Mouse (Mus musculus) lung, embryonic 14.5 days (tissue): Measurements from ENCODE around the gene Zfp787. TPM values are rescaled to one million over a fixed set of nuclear protein-coding genes. Genes with fewer than 3 reads are reported as not detected.

Source experiments
- ATAC-seq: fragments of 200-750 bp; cut with Nextera tagmentation; 2 replicates; pipeline ENCODE4 v1.8.0; 2017; ENCODE audit warnings: mild to moderate bottlenecking, moderate TSS enrichment, moderate library complexity; ENCODE audit not compliant: insufficient read depth
- DNase-seq: peaks from one replicate; pipeline ENCODE4 v3.0.0-alpha.2; 2015
- H3K27ac ChIP-seq: fragments of 300-500 bp; sonication (generic); 2 replicates; pipeline ENCODE4 v1.5.1; 2014; ENCODE audit warnings: low read depth, mild to moderate bottlenecking, moderate library complexity
- H3K27me3 ChIP-seq: fragments of 300-500 bp; sonication (generic); 2 replicates; pipeline ENCODE4 v1.6.1; 2014; ENCODE audit warnings: low read length, control low read depth; ENCODE audit not compliant: insufficient read depth
- H3K36me3 ChIP-seq: fragments of 300-500 bp; sonication (generic); 2 replicates; pipeline ENCODE4 v1.6.1; 2014; ENCODE audit warnings: control low read depth; ENCODE audit not compliant: insufficient read depth
- H3K4me1 ChIP-seq: fragments of 300-500 bp; sonication (generic); 2 replicates; pipeline ENCODE4 v1.6.1; 2014; ENCODE audit warnings: antibody characterized with exemption, control low read depth; ENCODE audit not compliant: insufficient read depth
- H3K4me2 ChIP-seq: fragments of 300-500 bp; sonication (generic); 2 replicates; pipeline ENCODE4 v1.6.1; 2014; ENCODE audit warnings: mild to moderate bottlenecking
- H3K4me3 ChIP-seq: fragments of 300-500 bp; sonication (generic); 2 replicates; pipeline ENCODE4 v1.5.1; 2014; ENCODE audit warnings: low read depth, low read length
- H3K9ac ChIP-seq: fragments of 300-500 bp; sonication (generic); 2 replicates; pipeline ENCODE4 v1.6.1; 2014
- H3K9me3 ChIP-seq: fragments of 300-500 bp; sonication (generic); 2 replicates; pipeline ENCODE4 v1.6.1; 2016; ENCODE audit warnings: low read depth, low read length, control low read depth
- CTCF ChIP-seq: IDR thresholded peaks from 2 replicates; pipeline ENCODE4 v1.5.1; 2016; ENCODE audit warnings: antibody characterized with exemption, low read depth
- WGBS: fragments of 180-500 bp; shearing (Covaris S2); extraction: QIAGEN DNeasy Blood & Tissue Kit; methylation state at CpG from one replicate; pipeline ENCODE4 v1.1.7; 2014; 5-methylcytosine and 5-hydroxymethylcytosine counted together
- polyA plus RNA-seq: library from polyadenylated mRNA; unstranded; fragments of >200 nt; fragmentation: Nextera tagmentation; extraction: Ambion mirVana; gene quantifications from 2 replicates; pipeline ENCODE4 v1.2.1, GENCODE M21; 2014

Zfp787 gene
- polyA plus RNA-seq, 1 experiment from 2014 or later, result 12.7 TPM

DNA sequence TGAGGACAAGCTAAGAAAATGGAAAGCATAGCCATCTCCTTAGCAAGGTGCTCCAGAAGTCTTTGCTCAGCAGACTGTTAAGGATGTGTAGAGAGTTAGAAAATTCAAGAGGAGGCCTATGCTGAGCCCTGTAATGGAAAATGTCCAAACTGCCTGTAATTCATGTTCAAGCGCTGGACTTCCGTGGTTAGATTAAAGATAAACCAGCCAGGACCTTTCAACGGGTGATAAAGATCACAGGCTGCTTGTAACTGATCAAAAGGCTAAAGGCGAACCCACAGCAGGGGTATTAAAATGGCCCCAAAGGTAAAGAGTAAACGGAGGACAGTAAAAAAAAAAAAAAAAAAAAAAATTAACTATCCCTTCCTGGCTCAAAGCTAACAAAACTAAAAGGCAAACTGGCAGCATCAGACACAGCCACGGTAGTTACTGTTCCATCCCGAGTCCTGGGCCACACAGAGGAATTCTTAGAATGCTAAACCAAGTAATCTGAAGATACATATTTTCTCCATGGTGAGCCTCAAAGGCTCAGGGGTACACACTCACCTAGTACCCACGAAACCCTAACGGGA lies 1.2 kb upstream of the Zfp787 start:
- 48% methylated on average over 9 of the region's 9 CpGs for WGBS
- peak overlapping the region; percentile 81 for H3K4me3 ChIP-seq
- H3K27me3 ChIP-seq, result no peaks in the 10 kb centered on the region
- H3K27ac ChIP-seq, result no peak overlapping the region; the same call in 1 of the 2 replicates
- H3K4me2 ChIP-seq, result peak overlapping the region; percentile 67
- H3K9me3 ChIP-seq, result no peaks in the 10 kb centered on the region
- H3K4me1 ChIP-seq, result peaks cover 4% of the 10 kb centered on the region; the same call in 1 of the 2 replicates
- no peaks in the 10 kb centered on the region for H3K36me3 ChIP-seq
- ATAC-seq (no peak), DNase-seq (no peak)
- no peak for TF ChIP-seq CTCF
- peak overlapping the region; percentile 95; the same call in 1 of the 2 replicates for H3K9ac ChIP-seq

DNA sequence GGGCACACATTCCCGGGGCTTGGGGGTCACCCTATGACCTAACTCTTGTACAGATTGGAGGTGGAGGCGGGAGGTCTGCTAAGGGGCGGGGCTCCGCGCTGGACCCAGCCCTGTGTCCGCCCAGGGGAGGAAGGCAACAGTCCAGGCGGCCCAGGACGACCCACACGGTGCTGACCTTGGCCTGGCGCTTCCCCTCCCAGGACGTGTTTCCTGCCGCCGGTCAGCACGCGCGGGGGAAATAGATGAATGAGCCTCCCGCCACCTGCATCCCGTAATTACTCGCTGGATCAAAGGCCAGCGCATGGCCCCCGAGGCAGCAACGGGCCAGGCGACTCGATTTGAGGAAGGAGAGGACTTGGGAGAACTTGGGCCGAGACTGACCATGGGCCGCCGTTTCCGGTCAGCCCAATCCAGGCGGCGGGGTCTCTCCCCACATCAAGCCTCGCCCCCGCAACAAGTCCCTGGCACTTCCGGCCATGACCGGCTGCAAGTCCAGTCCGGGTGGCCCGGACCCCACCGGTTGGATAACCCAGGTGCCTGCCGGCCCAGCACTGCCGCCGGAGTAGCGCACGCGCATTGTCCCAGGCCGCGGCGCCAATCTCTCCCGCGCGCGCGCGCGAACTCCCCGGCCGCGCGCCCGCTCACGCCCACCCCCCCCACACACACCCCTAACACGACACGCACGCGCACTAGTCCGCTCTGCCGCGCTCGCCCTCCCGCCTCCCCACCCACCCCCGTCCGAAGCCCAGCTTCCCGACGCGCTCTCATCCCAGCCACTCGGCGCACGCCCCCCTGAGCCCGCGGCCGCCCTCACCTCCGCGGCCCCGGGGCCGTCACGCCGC lies 545 bp downstream of the Zfp787 start:
- peak overlapping the region; percentile 92 for H3K27ac ChIP-seq
- no peaks in the 10 kb centered on the region for H3K27me3 ChIP-seq
- peak; percentile 74 for ATAC-seq
- no peaks in the 10 kb centered on the region for H3K36me3 ChIP-seq
- H3K4me2 ChIP-seq, result peak overlapping the region; percentile 67
- peaks cover 4% of the 10 kb centered on the region; the same call in 1 of the 2 replicates for H3K4me1 ChIP-seq
- peak; percentile 88 for DNase-seq
- H3K9me3 ChIP-seq, result no peaks in the 10 kb centered on the region
- peak overlapping the region; percentile 81 for H3K4me3 ChIP-seq
- no peak for TF ChIP-seq CTCF
- peak overlapping the region; percentile 95 for H3K9ac ChIP-seq
- WGBS, result under 1% methylated on average over 81 of the region's 85 CpGs

DNA sequence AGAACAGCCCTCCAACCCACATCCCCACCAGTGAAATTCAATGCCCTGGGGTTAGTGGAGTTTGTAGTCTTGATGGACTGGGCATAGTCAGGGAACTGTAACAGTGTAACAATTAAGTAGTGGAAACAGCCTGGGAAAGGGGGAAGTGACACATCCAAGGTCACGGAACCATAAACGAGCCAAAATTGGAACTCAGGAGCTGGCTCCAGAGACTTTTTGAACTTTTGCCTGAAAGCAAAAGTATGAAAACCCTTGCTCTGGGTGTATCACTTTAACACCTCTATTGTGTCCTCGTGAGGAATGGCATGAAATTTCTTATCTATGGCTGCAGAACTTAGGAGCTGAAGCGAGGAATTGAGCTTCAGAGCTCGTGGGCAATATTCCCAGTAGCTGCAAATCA lies 1.6 kb downstream of the Zfp787 start:
- H3K4me2 ChIP-seq, result peak overlapping the region; percentile 67
- TF ChIP-seq CTCF, result no peak
- peaks cover 5% of the 10 kb centered on the region; the same call in 1 of the 2 replicates for H3K4me1 ChIP-seq
- DNase-seq (no peak), ATAC-seq (no peak)
- H3K27ac ChIP-seq, result no peak overlapping the region
- no peaks in the 10 kb centered on the region for H3K36me3 ChIP-seq
- no peak overlapping the region for H3K9ac ChIP-seq
- no peaks in the 10 kb centered on the region for H3K9me3 ChIP-seq
- no peaks in the 10 kb centered on the region for H3K27me3 ChIP-seq
- peak overlapping the region; percentile 81 for H3K4me3 ChIP-seq
- WGBS, result 63% methylated on average over 5 of the region's 5 CpGs

DNA sequence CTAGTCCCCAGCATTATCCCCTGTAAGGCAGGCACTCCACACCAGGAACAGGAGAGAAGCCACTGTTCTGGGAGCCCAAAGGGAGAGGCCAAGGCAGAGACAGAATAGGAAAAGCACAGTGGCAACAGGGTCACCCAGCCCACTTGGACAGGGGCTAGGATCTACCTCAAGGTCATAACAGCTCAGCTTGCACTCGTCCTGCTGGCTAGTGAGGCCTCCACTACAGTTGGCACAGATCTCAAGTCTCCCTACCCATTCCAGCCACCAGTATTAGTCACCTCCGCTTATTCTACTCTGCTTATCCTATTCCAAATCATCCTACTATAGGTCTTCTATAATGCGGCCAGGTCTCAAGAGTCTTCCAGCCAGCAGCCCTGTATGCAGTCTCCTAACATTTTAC lies 2.7 kb downstream of the Zfp787 start:
- no peak for ATAC-seq
- Histone ChIP-seq H3K9me3 (no peaks in the 10 kb centered on the region), H3K4me2 (no peak overlapping the region), H3K4me3 (no peak overlapping the region), H3K4me1 (peaks cover 10% of the 10 kb centered on the region; the same call in 1 of the 2 replicates), H3K9ac (no peak overlapping the region), H3K27ac (no peak overlapping the region), H3K27me3 (no peaks in the 10 kb centered on the region), H3K36me3 (no peaks in the 10 kb centered on the region)
- DNase-seq, result no peak
- no peak for TF ChIP-seq CTCF
- WGBS, result 83% methylated on average over 3 of the region's 3 CpGs

DNA sequence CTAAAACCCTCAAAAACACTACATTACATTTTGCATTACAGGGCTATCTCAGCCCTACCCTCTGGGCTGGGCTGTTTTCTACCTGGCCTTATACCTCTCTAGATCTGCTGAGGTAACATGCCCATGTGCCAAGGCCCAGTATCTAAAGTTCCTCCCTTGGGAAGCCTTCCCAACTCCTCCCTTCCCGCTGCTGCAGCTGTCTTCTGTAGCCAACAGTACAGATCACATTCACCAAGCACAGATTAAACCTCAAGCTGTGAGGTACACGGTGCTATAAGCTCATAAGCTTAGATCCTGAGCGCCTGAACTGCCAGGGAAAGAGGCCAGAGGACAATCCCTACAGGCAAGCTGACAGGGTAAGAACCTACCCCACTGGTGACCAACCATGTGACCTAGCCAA lies 3.8 kb downstream of the Zfp787 start:
- ATAC-seq (no peak), DNase-seq (no peak)
- Histone ChIP-seq H3K27ac (no peak overlapping the region), H3K4me1 (peaks cover 10% of the 10 kb centered on the region; the same call in 1 of the 2 replicates), H3K9ac (no peak overlapping the region), H3K4me3 (no peak overlapping the region), H3K36me3 (no peaks in the 10 kb centered on the region), H3K9me3 (no peaks in the 10 kb centered on the region), H3K27me3 (no peaks in the 10 kb centered on the region), H3K4me2 (no peak overlapping the region)
- 80% methylated on average over 3 of the region's 3 CpGs for WGBS
- TF ChIP-seq CTCF, result no peak

GRCm38 (mm10) chr7:6151266-6151665 lies 4.5 kb downstream of the Zfp787 start:
- H3K27me3 ChIP-seq, result no peaks in the 10 kb centered on the region

DNA sequence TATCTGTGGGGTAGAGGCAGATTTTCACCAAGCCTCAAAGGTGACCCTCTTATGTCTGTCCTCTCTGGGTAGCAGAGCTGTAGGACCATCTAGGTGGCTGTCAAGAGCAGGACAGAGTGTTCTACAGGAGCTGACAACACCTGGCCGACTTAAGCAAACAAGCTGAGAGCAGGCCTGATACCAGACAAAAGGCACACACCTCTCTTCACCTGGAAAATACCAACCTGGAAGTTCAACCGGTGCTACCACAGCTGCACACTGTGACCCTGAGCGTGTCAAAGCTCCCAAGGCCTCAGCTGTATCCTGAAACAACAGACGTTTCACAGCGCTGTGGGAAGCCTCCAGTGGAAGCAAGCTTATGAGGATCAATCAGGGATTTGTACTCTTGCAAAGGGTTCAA lies 8.1 kb downstream of the Zfp787 start:
- no peaks in the 10 kb centered on the region for H3K36me3 ChIP-seq
- DNase-seq (no peak), ATAC-seq (no peak)
- no peak overlapping the region for H3K4me3 ChIP-seq
- H3K9ac ChIP-seq, result no peak overlapping the region
- 0 out of 2 replicates have a peak, but pooled peaks cover 6% of the 10 kb centered on the region for H3K4me1 ChIP-seq
- TF ChIP-seq CTCF, result no peak
- no peaks in the 10 kb centered on the region for H3K9me3 ChIP-seq
- 59% methylated on average over 5 of the region's 5 CpGs for WGBS
- H3K27me3 ChIP-seq, result no peaks in the 10 kb centered on the region
- H3K4me2 ChIP-seq, result no peak overlapping the region
- H3K27ac ChIP-seq, result no peak overlapping the region

More at GRCm38 (mm10) chr7:6151266-6151665, 4.5 kb downstream of the Zfp787 start:
- Histone ChIP-seq H3K4me1 (peaks cover 10% of the 10 kb centered on the region; the same call in 1 of the 2 replicates), H3K9me3 (no peaks in the 10 kb centered on the region), H3K9ac (no peak overlapping the region), H3K27ac (no peak overlapping the region), H3K4me2 (no peak overlapping the region), H3K4me3 (no peak overlapping the region), H3K36me3 (no peaks in the 10 kb centered on the region)
- no peak for TF ChIP-seq CTCF
- 90% methylated on average over 1 of the region's 1 CpGs for WGBS
- ATAC-seq (no peak), DNase-seq (no peak)
